Mouse (Mus musculus): ENCODE data around the gene C1qtnf7. TPM values are rescaled to one million over a fixed set of nuclear protein-coding genes. Genes with fewer than 3 reads are reported as not detected.

C1qtnf7 gene
- polyA plus RNA-seq, 1 experiment: not detected

DNA sequence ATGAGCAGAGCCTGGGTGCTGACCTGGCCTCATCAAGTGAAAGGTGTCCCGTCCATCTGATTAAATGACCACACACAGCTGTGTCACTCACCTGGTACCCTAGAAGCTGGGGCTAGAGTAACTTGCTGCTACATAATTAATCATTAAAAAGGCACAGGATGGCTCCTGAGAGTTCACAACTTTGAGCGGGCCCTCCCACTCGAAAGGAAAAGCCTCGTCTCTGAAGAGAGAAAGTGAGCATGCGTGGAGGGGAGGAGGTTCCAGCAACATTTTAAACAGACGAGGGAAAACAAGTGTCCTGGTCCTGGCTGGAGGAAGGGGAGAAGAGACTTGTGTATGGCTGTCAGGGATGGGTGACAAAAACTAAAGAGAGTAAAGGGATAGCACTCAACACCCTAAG, 148.2 kb downstream of the C1qtnf7 start:
- Histone ChIP-seq H3K36me3 (ENCODE audit: control insufficient read depth) (no peaks in the 10 kb centered on the region), H3K4me3 (replicated peaks) (no peak overlapping the region), H3K4me1 (ENCODE audit: control insufficient read depth) (peaks cover 2% of the 10 kb centered on the region; the same call in 1 of the 2 replicates), H3K9me3 (ENCODE audit: control insufficient read depth, low read length) (no peaks in the 10 kb centered on the region), H3K27me3 (ENCODE audit: control insufficient read depth) (no peaks in the 10 kb centered on the region)
- TF ChIP-seq TAL1 (IDR thresholded peaks at IDR 0.05; ENCODE audit: low read length) (no peak), GATA1 (IDR thresholded peaks at IDR 0.05; ENCODE audit: low read length) (no peak)

DNA sequence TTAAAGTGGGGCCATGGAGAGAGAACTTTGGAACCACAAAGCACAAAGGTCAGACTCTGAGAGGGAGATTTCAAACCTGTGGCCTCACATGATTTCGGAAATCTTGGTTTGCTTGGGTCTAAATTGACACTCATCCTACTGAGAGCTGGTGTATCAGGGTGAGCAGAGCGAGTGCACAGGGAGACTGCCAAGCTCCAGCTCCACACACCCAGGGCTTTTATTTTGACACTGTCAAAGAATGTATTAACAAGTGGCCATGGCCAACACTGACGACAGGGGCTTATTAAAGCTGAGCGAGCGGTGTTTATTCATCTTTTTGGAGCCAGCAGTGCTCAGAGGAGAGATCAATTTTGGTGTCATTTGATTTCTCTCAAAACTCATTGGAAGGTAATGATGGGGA, 149.8 kb downstream of the C1qtnf7 start:
- TF ChIP-seq GATA1 (IDR thresholded peaks at IDR 0.05; ENCODE audit: low read length) (no peak), TAL1 (IDR thresholded peaks at IDR 0.05; ENCODE audit: low read length) (no peak)
- H3K4me3 ChIP-seq (replicated peaks): no peak overlapping the region

More for the DNA sequence above, 149.8 kb downstream of the C1qtnf7 start:
- Histone ChIP-seq H3K27me3 (ENCODE audit: control insufficient read depth) (no peaks in the 10 kb centered on the region), H3K9me3 (ENCODE audit: control insufficient read depth, low read length) (no peaks in the 10 kb centered on the region), H3K4me1 (ENCODE audit: control insufficient read depth) (peaks cover 2% of the 10 kb centered on the region; the same call in 1 of the 2 replicates), H3K36me3 (ENCODE audit: control insufficient read depth) (no peaks in the 10 kb centered on the region)

Other genes with a start within 250 kb of the C1qtnf7 start
- gene Cc2d2a, start 146.8 kb downstream of the C1qtnf7 start, polyA plus RNA-seq (2012): not detected in 2 replicates

Measured in erythroblast, embryonic 14.5 days (primary cell).